Mouse (Mus musculus): ENCODE data around the gene Ccnb2. TPM values are rescaled to one million over a fixed set of nuclear protein-coding genes. Genes with fewer than 3 reads are reported as not detected.
A peak's percentile ranks its signal among the peaks of the same experiment; 100 is the strongest.

The Ccnb2 gene
- total and polyA plus RNA-seq, 3 experiments = 77.8 to 120 (median 117) TPM

- no peak for ATAC-seq (ENCODE audit: extremely low read depth, insufficient number of reproducible peaks, low FRiP score, poor library complexity, severe bottlenecking)
- TF ChIP-seq POLR2AphosphoS5 (IDR thresholded peaks at IDR 0.05; ENCODE audit: insufficient replicate concordance, low read depth, low read length) = no peak
- TF ChIP-seq TAL1 (conservative IDR thresholded peaks at IDR 0.05; ENCODE audit: low read depth, low read length) = no peak
- TF ChIP-seq GATA1 (IDR thresholded peaks at IDR 0.05; ENCODE audit: borderline replicate concordance, low read length) = no peak
- no peak for TF ChIP-seq CTCF (IDR thresholded peaks at IDR 0.05; ENCODE audit: low read depth, low read length)
- TF ChIP-seq GATA2 (IDR thresholded peaks at IDR 0.05; ENCODE audit: borderline replicate concordance, low read depth, low read length) = no peak
- no peaks in the 10 kb centered on the region for H3K9me3 ChIP-seq (replicated peaks)
- no peak overlapping the region for H3K4me3 ChIP-seq (ENCODE audit: low read depth, low read length)
- H3K4me1 ChIP-seq (ENCODE audit: insufficient read depth, low read depth, low read length) = no peaks in the 10 kb centered on the region
- H3K36me3 ChIP-seq (replicated peaks) = peaks cover 5% of the 10 kb centered on the region
- no peak for DNase-seq (ENCODE audit: low spot score)
- peaks cover 33% of the 10 kb centered on the region for H3K27me3 ChIP-seq (ENCODE audit: insufficient read depth, low read length)
These were observed 19.3 kb downstream of the Ccnb2 start for GRCm38 (mm10) chr9:70401937-70402539.

GRCm38 (mm10) chr9:70396083-70396482 is 25.3 kb downstream of the Ccnb2 start:
- H3K36me3 ChIP-seq (replicated peaks) = no peaks in the 10 kb centered on the region
- peaks cover 27% of the 10 kb centered on the region for H3K27me3 ChIP-seq (ENCODE audit: insufficient read depth, low read length)
- no peak for ATAC-seq (ENCODE audit: extremely low read depth, insufficient number of reproducible peaks, low FRiP score, poor library complexity, severe bottlenecking)
- DNase-seq (ENCODE audit: low spot score) = no peak
- H3K4me1 ChIP-seq (ENCODE audit: insufficient read depth, low read depth, low read length) = peaks cover 13% of the 10 kb centered on the region
- TF ChIP-seq CTCF (IDR thresholded peaks at IDR 0.05; ENCODE audit: low read depth, low read length) (no peak), GATA1 (IDR thresholded peaks at IDR 0.05; ENCODE audit: borderline replicate concordance, low read length) (no peak), GATA2 (IDR thresholded peaks at IDR 0.05; ENCODE audit: borderline replicate concordance, low read depth, low read length) (no peak), TAL1 (conservative IDR thresholded peaks at IDR 0.05; ENCODE audit: low read depth, low read length) (no peak), POLR2AphosphoS5 (IDR thresholded peaks at IDR 0.05; ENCODE audit: insufficient replicate concordance, low read depth, low read length) (no peak)
- no peaks in the 10 kb centered on the region for H3K9me3 ChIP-seq (replicated peaks)
- no peak overlapping the region for H3K4me3 ChIP-seq (ENCODE audit: low read depth, low read length)

GRCm38 (mm10) chr9:70395617-70396016 is 25.7 kb downstream of the Ccnb2 start:
- no peaks in the 10 kb centered on the region for H3K9me3 ChIP-seq (replicated peaks)
- no peaks in the 10 kb centered on the region for H3K36me3 ChIP-seq (replicated peaks)
- H3K27me3 ChIP-seq (ENCODE audit: insufficient read depth, low read length) = peaks cover 26% of the 10 kb centered on the region
- peaks cover 13% of the 10 kb centered on the region for H3K4me1 ChIP-seq (ENCODE audit: insufficient read depth, low read depth, low read length)
- no peak for TF ChIP-seq GATA1 (IDR thresholded peaks at IDR 0.05; ENCODE audit: borderline replicate concordance, low read length)
- TF ChIP-seq TAL1 (conservative IDR thresholded peaks at IDR 0.05; ENCODE audit: low read depth, low read length) = no peak
- no peak for TF ChIP-seq POLR2AphosphoS5 (IDR thresholded peaks at IDR 0.05; ENCODE audit: insufficient replicate concordance, low read depth, low read length)
- no peak for TF ChIP-seq GATA2 (IDR thresholded peaks at IDR 0.05; ENCODE audit: borderline replicate concordance, low read depth, low read length)
- TF ChIP-seq CTCF (IDR thresholded peaks at IDR 0.05; ENCODE audit: low read depth, low read length) = no peak
- ATAC-seq (ENCODE audit: extremely low read depth, insufficient number of reproducible peaks, low FRiP score, poor library complexity, severe bottlenecking) (no peak), DNase-seq (ENCODE audit: low spot score) (no peak)
- no peak overlapping the region for H3K4me3 ChIP-seq (ENCODE audit: low read depth, low read length)

- Histone ChIP-seq H3K36me3 (replicated peaks) (no peaks in the 10 kb centered on the region), H3K4me3 (ENCODE audit: low read depth, low read length) (no peak overlapping the region), H3K27me3 (ENCODE audit: insufficient read depth, low read length) (peaks cover 19% of the 10 kb centered on the region), H3K9me3 (replicated peaks) (no peaks in the 10 kb centered on the region), H3K4me1 (ENCODE audit: insufficient read depth, low read depth, low read length) (peaks cover 13% of the 10 kb centered on the region)
- TF ChIP-seq POLR2AphosphoS5 (IDR thresholded peaks at IDR 0.05; ENCODE audit: insufficient replicate concordance, low read depth, low read length) (no peak), TAL1 (conservative IDR thresholded peaks at IDR 0.05; ENCODE audit: low read depth, low read length) (no peak), GATA2 (IDR thresholded peaks at IDR 0.05; ENCODE audit: borderline replicate concordance, low read depth, low read length) (no peak), CTCF (IDR thresholded peaks at IDR 0.05; ENCODE audit: low read depth, low read length) (no peak), GATA1 (IDR thresholded peaks at IDR 0.05; ENCODE audit: borderline replicate concordance, low read length) (no peak)
- peak; percentile 16 for DNase-seq (ENCODE audit: low spot score)
- no peak for ATAC-seq (ENCODE audit: extremely low read depth, insufficient number of reproducible peaks, low FRiP score, poor library complexity, severe bottlenecking)
These were observed 28.8 kb downstream of the Ccnb2 start for GRCm38 (mm10) chr9:70392563-70392907.

- ATAC-seq (ENCODE audit: extremely low read depth, insufficient number of reproducible peaks, low FRiP score, poor library complexity, severe bottlenecking) (no peak; the same call in 1 of the 2 replicates), DNase-seq (ENCODE audit: low spot score) (no peak)
- peaks cover 21% of the 10 kb centered on the region for H3K27me3 ChIP-seq (ENCODE audit: insufficient read depth, low read length)
- H3K9me3 ChIP-seq (replicated peaks) = no peaks in the 10 kb centered on the region
- no peak overlapping the region for H3K4me3 ChIP-seq (ENCODE audit: low read depth, low read length)
- H3K36me3 ChIP-seq (replicated peaks) = no peaks in the 10 kb centered on the region
- TF ChIP-seq CTCF (IDR thresholded peaks at IDR 0.05; ENCODE audit: low read depth, low read length) (no peak), TAL1 (conservative IDR thresholded peaks at IDR 0.05; ENCODE audit: low read depth, low read length) (no peak), GATA1 (IDR thresholded peaks at IDR 0.05; ENCODE audit: borderline replicate concordance, low read length) (no peak), POLR2AphosphoS5 (IDR thresholded peaks at IDR 0.05; ENCODE audit: insufficient replicate concordance, low read depth, low read length) (no peak), GATA2 (IDR thresholded peaks at IDR 0.05; ENCODE audit: borderline replicate concordance, low read depth, low read length) (no peak)
- peaks cover 13% of the 10 kb centered on the region for H3K4me1 ChIP-seq (ENCODE audit: insufficient read depth, low read depth, low read length)
These were observed 29.4 kb downstream of the Ccnb2 start for GRCm38 (mm10) chr9:70391660-70392562.

- DNase-seq (ENCODE audit: low spot score) = no peak
- no peak overlapping the region for H3K4me3 ChIP-seq (ENCODE audit: low read depth, low read length)
- H3K4me1 ChIP-seq (ENCODE audit: insufficient read depth, low read depth, low read length) = peaks cover 13% of the 10 kb centered on the region
- H3K27me3 ChIP-seq (ENCODE audit: insufficient read depth, low read length) = peaks cover 27% of the 10 kb centered on the region
- ATAC-seq (ENCODE audit: extremely low read depth, insufficient number of reproducible peaks, low FRiP score, poor library complexity, severe bottlenecking) = no peak
- TF ChIP-seq GATA1 (IDR thresholded peaks at IDR 0.05; ENCODE audit: borderline replicate concordance, low read length) = no peak
- no peak for TF ChIP-seq TAL1 (conservative IDR thresholded peaks at IDR 0.05; ENCODE audit: low read depth, low read length)
- TF ChIP-seq POLR2AphosphoS5 (IDR thresholded peaks at IDR 0.05; ENCODE audit: insufficient replicate concordance, low read depth, low read length) = no peak
- TF ChIP-seq GATA2 (IDR thresholded peaks at IDR 0.05; ENCODE audit: borderline replicate concordance, low read depth, low read length) = no peak
- no peak for TF ChIP-seq CTCF (IDR thresholded peaks at IDR 0.05; ENCODE audit: low read depth, low read length)
- H3K36me3 ChIP-seq (replicated peaks) = no peaks in the 10 kb centered on the region
- H3K9me3 ChIP-seq (replicated peaks) = no peaks in the 10 kb centered on the region
These were observed 30.3 kb downstream of the Ccnb2 start for GRCm38 (mm10) chr9:70391042-70391441.
